Mouse (Mus musculus): ENCODE results near the gene Kmo. TPM values are rescaled to one million over a fixed set of nuclear protein-coding genes. Genes with fewer than 3 reads are reported as not detected.

Gene Kmo
- total RNA-seq, 4 experiments from 2014 or later = 1.1 TPM; not detected in 3

DNA sequence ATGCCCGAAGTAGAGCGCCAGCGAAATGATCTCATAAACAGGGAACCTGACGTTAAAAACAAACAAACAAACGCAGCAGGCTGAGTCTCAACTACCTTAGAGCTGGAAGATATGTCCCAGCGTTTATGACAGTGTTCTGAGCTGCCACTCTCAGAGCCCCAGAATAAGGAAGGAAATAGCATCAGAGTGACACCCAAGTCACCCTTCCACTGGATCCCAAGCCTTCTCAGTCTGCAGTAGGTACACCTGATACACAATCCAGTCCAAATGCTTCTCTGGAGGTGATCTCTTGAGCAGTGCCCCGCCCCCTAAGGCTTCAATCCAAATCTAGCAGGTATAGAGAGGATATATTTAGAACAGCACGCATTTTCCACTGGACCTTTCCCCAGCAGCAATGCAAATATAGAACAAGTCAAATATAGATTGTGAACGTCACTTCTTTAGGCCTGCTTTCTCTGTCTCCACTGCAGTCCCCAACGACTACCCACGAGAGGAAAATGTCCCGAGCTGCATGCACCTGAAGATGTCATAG, 73.3 kb downstream of the Kmo start:
- DNase-seq (ENCODE audit: low spot score in 2 of 2) = peak in 1 of 2 experiments; percentile 35

DNA sequence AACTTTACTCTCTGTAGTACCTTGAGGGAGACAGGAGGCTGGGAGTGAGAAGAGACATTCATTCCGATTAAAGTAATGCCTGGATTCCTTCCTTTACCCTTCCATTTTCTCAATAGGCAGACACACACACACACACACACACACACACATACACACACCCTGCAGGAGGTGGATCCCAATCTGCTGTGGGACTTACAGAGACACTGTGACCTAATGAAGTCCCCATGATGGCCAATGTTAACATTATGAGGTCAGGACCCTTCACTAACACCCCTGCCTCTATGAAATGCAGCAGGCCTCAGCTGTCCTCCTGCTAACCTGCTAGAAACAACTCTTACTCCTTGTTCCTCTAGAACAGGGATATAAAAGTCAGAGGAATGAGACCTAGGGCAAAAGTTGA, 78.1 kb downstream of the Kmo start, which contains the start of gene Wdr64:
Wdr64 (plus strand) TSS at position 301 of the 400 bp plus-strand sequence.
- DNase-seq (ENCODE audit: low spot score in 2 of 2) = no peak

DNA sequence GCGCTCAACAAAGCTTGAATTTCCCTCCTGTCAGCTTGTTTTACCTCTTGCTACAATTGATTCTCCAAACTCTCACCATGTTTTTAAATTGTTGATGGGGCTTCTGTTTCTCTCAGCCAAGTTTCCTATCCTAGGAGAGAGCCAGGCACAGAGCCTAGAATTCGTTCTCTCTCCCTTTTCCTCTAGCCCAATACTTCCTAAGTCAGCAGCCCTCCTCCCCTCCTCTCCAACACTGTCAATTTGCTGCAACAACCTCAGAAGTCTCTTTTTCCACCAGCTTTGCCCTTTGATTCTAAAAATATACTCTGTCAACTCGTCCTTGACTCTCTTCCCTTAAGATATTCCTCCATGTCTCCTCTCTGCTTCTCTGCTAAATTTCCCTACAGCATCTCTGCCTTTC, 79.2 kb downstream of the Kmo start:
- no peak for DNase-seq (ENCODE audit: low spot score in 2 of 2)

DNA sequence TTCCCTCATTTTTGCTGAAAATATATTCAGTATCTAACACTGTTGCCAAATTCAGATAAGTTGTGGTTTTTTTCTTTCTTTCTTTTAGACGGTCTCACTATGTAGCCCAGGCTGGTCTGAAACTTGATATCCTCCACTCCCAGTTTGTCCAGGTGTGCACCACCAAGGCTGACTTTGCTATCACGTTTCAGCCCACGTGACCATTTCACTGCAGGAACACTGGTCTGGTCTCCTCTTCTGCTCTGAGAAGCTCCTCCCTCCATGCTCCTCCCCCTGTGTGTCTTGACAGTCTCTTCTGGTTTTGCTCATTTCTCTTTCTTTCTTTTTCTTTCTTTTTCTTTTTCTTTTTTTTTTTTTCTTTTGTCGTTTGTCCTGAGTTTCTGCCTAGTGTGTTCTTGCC, 79.6 kb downstream of the Kmo start:
- no peak for DNase-seq (ENCODE audit: low spot score in 2 of 2)

DNA sequence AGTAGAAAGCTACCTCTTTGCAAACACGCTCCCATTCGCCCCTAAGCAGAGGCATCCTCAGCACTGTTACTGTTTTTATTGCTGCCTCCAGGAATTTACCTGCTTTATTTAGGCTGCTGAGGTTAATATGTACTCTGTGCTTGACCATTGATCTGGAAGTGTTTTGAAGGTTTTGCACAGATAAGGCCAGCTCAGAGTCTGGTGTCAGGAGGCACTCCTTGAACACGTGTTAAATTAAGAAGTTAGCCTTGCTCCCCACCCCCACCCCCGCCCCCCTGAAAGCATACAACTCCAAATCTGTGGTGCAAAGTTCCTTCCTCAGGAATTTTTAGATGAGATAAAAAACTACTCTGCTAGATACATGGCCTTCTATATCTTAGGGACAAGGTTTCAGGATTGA, 81.0 kb downstream of the Kmo start:
- no peak for DNase-seq (ENCODE audit: low spot score in 2 of 2)

DNA sequence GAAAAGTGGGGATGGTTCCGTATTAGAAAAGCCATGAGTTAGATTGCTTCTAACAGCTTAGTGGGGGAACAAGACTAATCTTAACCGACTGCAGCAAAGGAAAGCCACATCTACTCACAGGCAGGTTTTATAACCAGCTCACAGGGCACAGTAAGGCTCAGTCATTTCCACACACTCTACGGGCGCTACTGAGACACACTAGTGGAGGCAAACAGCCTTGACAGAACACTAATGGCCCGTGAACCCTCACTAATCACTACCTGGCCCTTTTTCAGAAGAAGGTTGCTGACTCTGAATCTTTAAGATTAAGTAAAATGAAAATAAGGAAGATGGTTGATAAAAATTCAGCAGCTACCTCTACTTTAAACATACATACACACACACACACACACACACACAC, 87.4 kb downstream of the Kmo start:
- no peak for DNase-seq (ENCODE audit: low spot score in 2 of 2)

DNA sequence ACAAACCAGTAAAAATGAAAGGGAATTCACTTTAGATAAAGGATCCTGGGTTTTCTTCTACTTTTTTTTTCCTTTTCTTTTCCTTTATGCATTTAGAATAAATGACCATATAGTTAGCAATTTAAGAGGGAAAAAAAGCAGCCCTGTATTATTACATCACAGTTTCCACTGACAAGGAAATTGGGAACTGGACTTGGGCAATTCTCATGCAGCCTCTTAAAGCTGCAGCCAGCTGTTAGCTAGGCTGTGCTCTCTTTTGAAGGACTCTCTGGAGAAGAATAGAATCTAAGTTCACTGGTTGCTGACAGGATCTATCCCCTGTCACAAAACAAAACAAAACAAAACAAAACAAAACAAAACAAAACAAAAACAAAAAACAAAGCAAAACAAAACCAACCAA, 87.8 kb downstream of the Kmo start:
- no peak for DNase-seq (ENCODE audit: low spot score in 2 of 2)

Other genes starting within 250 kb of the Kmo start
- 100 to 1,000 TPM in 2 of 4 experiments, 10 to 100 TPM in 2; 96.2 to 115 (median 103) TPM for gene Rgs7, start 127.9 kb upstream of the Kmo start, total RNA-seq (2022)
- gene Fh1, start 5.3 kb downstream of the Kmo start, total RNA-seq (2022) = 10 to 100 TPM; 78.8 to 96.0 (median 86.8) TPM
- 1 to 10 TPM; 4.9 to 5.8 (median 5.5) TPM for gene Opn3, start 72.4 kb downstream of the Kmo start, total RNA-seq (2022)
- 1 to 10 TPM; 8.9 to 9.5 (median 9.2) TPM for gene Chml, start 72.5 kb downstream of the Kmo start, total RNA-seq (2022)
- gene Wdr64, start 78.2 kb downstream of the Kmo start, total RNA-seq (2022) = not detected